Mouse (Mus musculus) megakaryocyte, embryonic 14.5 days (primary cell): ENCODE results near the gene B4galnt4.

ENCODE experiments used
- FLI1 ChIP-seq: IDR thresholded peaks from 2 replicates; pipeline ENCODE4 v1.6.1; 2012; ENCODE audit warnings: low read length, inconsistent platforms, mixed read lengths
- GATA1 ChIP-seq: IDR thresholded peaks from 3 replicates; pipeline ENCODE4 v1.6.1; 2012; ENCODE audit warnings: mixed read lengths, low read length, inconsistent platforms, borderline replicate concordance

- TF ChIP-seq GATA1 (no peak), FLI1 (no peak)
Observed at GRCm38 (mm10) chr7:141024865-141025838, 35.8 kb upstream of the B4galnt4 start.
